Mouse (Mus musculus) heart, postnatal 14 days (tissue): Measurements from ENCODE around the gene Fgd2. TPM values are rescaled to one million over a fixed set of nuclear protein-coding genes. Genes with fewer than 3 reads are reported as not detected.

Experiments
- DNase-seq, 2 experiments: peaks; one replicate each; pipeline ENCODE4 v3.0.0; 2021 to 2022
- intact Hi-C: fragments of 180-260 bp; cut with DNase I; formaldehyde crosslinking; loops from one replicate; pipeline ENCODE4 v1.15.1; 2025
- total RNA-seq, 2 experiments: library from RNA; stranded (reverse); gene quantifications; 2 replicates each; pipeline ENCODE4 v1.2.3; 2021

The Fgd2 gene
- total RNA-seq, 2 experiments from 2014 or later: 2.3 to 2.9 TPM

GRCm38 (mm10) chr17:29395381-29395780, 34.7 kb downstream of the Fgd2 start:
- peak; percentile 37 to 39 for DNase-seq
- intact Hi-C loops: no loop called here

GRCm38 (mm10) chr17:29396056-29396799, 35.5 kb downstream of the Fgd2 start:
- DNase-seq: no peak
- intact Hi-C loops: no loop called here

DNA sequence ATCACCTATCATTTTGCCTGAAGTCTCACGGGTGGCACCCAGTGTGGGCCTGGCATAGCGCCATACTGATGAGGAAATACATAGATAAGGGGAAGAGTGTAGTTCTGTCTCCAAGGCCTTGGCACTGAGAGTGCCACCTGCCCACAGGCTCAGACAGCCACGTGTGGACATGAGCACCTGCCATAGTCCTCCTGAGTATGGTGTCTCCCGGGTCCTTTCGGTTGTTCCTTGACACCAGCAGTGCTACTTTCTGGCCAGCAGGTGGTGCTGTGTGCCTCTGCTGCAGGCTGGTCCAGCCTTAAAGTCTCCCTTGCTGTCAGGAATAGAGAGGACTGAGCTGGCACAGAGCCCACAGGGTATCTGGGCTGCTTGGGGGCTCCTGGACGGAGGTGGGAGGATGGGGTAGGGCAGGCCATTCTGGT, 36.1 kb downstream of the Fgd2 start:
- intact Hi-C loops: loop anchor here (1.0 kb wide), 2 partner anchors 95 to 117 kb away; no protein-coding TSS in a partner anchor
- peak; percentile 84 to 91 for DNase-seq

GRCm38 (mm10) chr17:29397480-29398433, 37.0 kb downstream of the Fgd2 start:
- intact Hi-C loops: loop anchor here (1.0 kb wide), 2 partner anchors 95 to 117 kb away; no protein-coding TSS in a partner anchor
- peak; percentile 89 to 90 for DNase-seq

DNA sequence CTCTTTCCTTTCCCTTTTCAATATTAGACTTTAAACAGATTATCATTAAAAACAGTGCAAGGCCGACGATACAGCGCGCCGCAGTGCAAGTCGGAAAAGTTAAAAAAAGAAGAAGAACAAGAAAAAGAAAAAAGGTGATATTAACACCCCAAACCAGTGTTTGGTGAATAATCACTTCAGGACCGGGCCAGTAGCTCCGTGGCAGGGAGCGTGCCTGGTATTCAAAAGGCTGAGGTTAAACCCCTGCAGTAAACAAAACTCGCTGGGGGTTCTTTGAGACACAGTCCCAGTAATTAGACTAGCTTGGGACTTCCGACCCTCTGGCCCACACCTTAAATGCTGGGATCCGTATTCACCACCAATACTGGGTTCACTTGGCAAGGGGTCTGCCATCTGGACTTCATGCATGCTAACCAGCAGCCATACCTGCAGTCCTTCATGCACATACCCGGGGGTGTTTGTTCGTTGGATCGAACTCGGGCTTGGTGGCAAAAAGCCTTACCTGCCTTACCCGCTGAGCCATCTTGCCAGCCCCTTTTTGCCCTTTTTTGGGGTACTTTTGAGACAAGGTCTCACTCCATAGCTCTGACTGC, 37.8 kb downstream of the Fgd2 start:
- no peak for DNase-seq
- intact Hi-C loops: no loop called here

GRCm38 (mm10) chr17:29399241-29399910, 38.7 kb downstream of the Fgd2 start:
- intact Hi-C loops: no loop called here
- peak in 1 of 2 experiments; percentile 22 for DNase-seq

GRCm38 (mm10) chr17:29400044-29400443, 39.3 kb downstream of the Fgd2 start:
- no peak for DNase-seq
- intact Hi-C loops: loop anchor here (2.0 kb wide), 1 partner anchor 15 kb away; no protein-coding TSS in a partner anchor

DNA sequence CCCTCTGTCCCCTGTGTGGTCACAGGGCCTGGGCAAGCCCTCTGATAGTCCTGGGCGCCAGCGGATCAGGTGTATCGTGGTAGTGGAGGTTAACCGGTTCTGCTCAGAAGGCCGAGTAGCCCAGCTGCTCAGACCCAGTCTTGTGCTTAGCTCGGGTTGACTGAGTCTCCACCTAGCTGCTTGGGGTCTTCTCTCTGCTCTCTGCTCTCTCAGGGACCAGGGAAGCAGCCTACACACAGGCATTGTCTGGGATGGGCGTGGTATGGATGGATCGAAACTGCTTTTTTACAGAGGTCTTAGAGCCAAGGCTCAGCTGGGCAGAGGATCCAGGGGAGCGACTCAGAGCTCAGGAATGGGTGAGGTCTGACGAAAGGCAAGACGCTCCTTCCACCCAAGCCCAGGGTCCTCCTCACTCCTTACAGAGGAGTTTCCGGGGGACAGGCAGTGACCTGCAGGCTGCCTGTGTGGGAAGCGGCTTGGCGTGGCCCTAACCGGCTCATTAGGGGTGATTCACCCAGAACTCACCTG, 41.1 kb downstream of the Fgd2 start:
- intact Hi-C loops: loop anchor here (2.0 kb wide), 1 partner anchor 13 kb away; no protein-coding TSS in a partner anchor
- DNase-seq: no peak

- no peak for DNase-seq
- intact Hi-C loops: no loop called here
Observed at GRCm38 (mm10) chr17:29403179-29403578, 42.5 kb downstream of the Fgd2 start.

DNA sequence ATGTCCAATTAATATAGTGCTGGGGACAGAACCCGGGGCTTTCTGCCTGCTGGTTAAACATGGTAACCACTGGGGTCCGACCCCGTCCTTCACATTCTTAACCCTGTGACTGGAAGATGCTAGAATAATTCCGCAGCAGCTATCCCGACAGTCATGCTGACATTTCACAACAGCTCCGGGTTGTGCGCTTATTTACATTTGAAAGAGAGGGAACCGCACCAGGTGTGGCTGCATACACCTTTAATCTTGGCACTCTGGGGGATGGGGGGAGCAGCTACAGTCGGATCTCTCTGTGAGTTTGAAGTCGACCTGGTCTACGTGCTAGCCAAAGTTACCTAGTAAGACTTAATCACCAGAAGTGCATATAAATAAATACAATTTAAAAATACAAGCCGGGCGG, 44.8 kb downstream of the Fgd2 start:
- intact Hi-C loops: no loop called here
- DNase-seq: no peak

DNA sequence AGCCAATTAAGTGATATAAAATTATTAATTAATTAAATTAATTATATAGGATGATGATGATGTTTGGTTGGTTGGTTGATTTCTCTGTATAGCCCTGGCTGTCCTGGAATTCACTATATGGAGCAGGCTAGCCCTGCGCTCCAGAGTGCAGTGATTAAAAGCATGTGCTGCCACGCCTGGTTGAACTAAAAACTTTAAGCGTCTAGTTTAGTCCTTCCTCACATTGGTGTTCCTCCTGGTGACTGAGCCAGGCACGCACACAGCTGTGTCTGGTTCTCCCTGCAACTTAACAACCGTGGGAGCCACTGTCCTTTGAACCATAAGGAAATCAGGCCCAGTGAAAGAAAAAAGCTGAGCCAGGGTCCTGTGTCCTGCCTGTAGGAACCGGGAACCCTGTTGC, 45.4 kb downstream of the Fgd2 start:
- no peak for DNase-seq
- intact Hi-C loops: no loop called here

DNA sequence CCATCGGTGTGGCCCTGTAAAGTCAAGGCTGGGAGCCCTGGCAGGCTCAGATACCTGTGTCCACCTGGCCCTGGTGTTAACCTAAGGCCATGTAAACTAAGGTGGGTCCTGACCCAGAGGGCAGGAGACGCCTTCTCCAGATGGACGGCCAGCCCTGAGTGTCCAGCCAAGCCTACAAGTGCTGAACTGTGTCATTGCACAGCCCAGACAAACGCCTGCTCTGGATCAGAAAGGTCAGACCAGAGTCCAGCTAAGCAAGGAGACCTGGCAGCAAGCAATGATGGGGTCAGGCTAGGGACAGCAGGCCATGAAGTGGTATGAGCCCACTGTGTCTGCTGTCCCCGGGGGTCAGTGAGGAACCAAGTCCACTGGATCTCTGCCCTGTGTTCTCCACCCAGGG, 46.7 kb downstream of the Fgd2 start:
- DNase-seq: no peak
- intact Hi-C loops: no loop called here

GRCm38 (mm10) chr17:29408364-29408763, 47.6 kb downstream of the Fgd2 start:
- intact Hi-C loops: no loop called here
- no peak for DNase-seq

- intact Hi-C loops: no loop called here
- no peak for DNase-seq
Observed at GRCm38 (mm10) chr17:29409800-29410343, 49.2 kb downstream of the Fgd2 start.

DNA sequence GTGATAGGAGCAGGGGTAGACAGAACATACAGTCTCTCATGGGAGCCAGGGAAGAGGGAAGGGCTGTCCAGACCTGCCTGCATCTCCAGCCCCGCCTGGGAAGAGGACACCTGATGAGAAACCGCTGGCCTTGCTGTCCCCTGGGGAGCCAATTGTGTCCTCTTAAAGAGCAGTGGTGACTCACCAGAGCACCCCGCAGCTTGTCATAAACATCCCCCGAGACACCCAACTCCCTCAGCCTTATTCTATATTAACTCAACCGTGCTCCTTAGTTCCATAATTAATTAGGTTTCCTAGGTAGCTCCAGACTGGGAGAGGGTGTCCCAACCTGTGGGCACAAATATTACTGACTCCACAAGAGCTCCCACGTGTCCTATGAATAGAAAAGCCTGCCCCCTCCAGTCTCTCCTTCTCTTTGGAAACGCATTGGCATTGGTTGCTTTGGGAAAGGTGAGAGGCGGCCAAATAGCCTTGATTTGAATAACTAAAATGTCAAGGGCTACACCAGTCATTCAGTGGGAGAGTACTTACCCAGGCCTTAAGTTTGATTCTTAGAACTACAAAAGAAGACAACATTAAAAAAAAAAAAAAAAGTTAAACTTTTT, 51.2 kb downstream of the Fgd2 start:
- no peak for DNase-seq
- intact Hi-C loops: no loop called here

GRCm38 (mm10) chr17:29414566-29414965, 53.9 kb downstream of the Fgd2 start:
- DNase-seq: no peak
- intact Hi-C loops: loop anchor here (2.0 kb wide), 1 partner anchor 14 kb away; no protein-coding TSS in a partner anchor

DNA sequence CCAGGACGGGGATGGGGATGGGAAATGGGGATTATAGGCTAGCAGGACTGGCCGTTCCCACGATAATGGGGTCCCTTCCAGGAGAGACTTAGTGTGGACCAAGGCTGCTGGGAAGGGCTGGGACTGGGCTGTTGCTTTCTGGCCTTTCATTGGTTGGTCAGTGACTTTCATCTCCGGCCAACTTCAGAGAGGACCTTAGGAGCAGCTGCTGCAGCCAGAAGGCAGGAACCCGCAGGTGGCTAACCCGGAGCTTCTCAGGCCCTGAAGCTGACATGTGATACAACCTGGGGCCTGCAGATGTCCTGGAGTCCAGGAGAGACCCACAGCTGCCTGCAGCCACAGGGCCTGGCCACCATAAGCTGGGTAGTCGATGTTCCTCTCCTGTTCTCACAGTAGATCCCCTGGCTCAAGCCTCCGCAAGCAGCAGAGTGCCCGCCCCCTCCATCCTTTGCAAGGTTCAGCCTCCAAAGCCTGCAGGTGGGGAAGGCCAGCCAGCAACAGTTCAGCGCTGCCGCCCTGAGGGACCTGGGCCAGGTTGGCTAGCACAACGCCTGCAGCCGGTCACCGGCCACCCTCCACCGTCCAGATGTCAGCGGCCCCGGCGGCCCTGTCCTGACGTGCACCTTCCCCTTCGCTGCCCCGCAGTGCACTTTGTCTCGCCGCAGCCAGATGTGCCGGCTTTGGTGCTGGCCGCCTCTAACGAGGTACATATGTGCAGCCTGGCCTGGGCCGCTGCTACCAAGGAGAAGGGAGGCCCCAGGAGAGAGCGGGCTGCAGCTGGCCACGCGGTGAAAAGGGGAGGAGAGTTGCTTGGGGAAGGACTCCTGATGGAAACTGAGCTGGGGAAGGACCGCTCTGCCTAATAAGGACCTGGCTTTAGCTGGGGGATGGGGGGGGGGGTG, 55.3 kb downstream of the Fgd2 start:
- DNase-seq: peak; percentile 66 to 75
- intact Hi-C loops: loop anchor here (2.0 kb wide), 1 partner anchor 15 kb away; no protein-coding TSS in a partner anchor

- no peak for DNase-seq
- intact Hi-C loops: no loop called here
Observed at GRCm38 (mm10) chr17:29416757-29417156, 56.0 kb downstream of the Fgd2 start.
